Mouse (Mus musculus) B cell, adult 2 months (primary cell): ENCODE data around the gene Eif3j1.
"Not testable (repeated sequence)": the region's sequence is repeated elsewhere in the genome, so short reads cannot be mapped to it uniquely, and the experiment has no call there.

Source experiments
- DNase-seq, 2 experiments: peaks; one replicate each; pipeline ENCODE4 v3.0.0; 2022

Gene Eif3j1

GRCm38 (mm10) chr2:122027862-122028755, at the start of gene Eif3j1:
Gene Eif3j1, plus strand, starts transcription at chr2:122028546.
- DNase-seq = peak; percentile 92 to 93

DNA sequence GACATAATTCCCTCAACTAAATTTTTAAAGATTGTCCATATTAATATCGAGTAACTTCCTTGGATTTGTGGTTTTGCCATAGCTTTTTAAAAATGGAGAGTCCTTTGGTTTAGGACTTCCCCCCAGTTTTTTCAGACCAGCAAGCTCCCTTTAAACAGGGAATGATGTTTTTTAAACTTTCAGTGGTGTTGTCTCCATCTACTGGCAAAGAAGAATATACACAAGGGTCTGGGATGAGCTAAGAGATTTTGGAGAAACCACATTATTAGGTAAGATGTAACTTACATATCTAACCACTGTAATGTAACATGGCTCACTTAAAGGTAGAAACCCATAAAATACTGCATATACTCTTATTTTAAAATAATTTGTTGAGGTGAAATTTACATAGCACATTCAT, 32.6 kb upstream of the Eif3j1 start:
- no peak for DNase-seq

DNA sequence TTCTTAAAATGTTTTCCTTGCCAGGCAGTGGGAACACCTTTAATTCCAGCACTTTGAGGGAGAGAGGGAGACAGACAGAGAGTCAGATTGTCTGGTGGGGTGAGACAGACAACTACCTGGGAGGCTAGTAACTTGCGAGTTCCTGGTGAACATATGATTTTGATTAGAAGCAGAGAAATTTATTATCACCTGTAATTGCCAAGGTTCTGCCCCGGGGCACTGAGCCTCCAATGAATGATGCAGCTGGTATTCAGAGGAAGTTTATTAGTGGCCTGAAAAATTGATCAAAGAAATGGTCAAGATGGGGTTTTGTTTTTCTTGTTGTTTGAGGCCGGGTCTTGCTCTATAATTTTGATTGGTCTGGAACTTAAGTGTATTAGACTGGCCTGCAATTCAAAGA, 19.5 kb upstream of the Eif3j1 start:
- DNase-seq = no peak

GRCm38 (mm10) chr2:122011441-122011840, 16.9 kb upstream of the Eif3j1 start:
- no peak for DNase-seq

- no peak for DNase-seq
These were observed 9.6 kb upstream of the Eif3j1 start for GRCm38 (mm10) chr2:122018705-122019104.

- DNase-seq = peak; percentile 15 to 17
These were observed 6.1 kb upstream of the Eif3j1 start for GRCm38 (mm10) chr2:122022284-122022683.

- DNase-seq = not testable (repeated sequence)
These were observed 1.3 kb upstream of the Eif3j1 start for GRCm38 (mm10) chr2:122027091-122027490.

- DNase-seq = peak in 1 of 2 experiments; percentile 43
These were observed 682 bp downstream of the Eif3j1 start for GRCm38 (mm10) chr2:122028756-122029700.

- no peak for DNase-seq
These were observed 3.6 kb downstream of the Eif3j1 start for GRCm38 (mm10) chr2:122031970-122032369.

- no peak for DNase-seq
These were observed 7.7 kb downstream of the Eif3j1 start for GRCm38 (mm10) chr2:122036064-122036463.

DNA sequence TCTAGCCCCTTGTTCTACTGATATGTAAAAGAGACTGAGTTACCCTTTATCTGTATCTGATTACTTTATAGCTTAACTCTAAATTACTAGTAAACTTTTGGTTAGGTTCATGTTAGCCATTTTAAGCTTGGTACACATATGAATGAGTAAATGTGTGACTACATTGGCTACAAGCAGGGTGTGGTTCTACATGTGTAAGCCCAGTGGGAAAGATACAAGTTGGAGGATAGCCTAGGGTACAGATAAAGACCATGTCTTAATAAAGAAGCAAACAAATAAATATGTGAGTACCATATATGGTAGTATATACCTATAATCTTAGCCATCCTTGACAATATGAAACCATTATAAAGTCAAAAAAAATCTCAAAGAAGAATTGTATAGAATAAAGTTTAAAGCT, 15.6 kb downstream of the Eif3j1 start:
- no peak for DNase-seq

GRCm38 (mm10) chr2:122059365-122060115, 31.2 kb downstream of the Eif3j1 start:
- no peak for DNase-seq

DNA sequence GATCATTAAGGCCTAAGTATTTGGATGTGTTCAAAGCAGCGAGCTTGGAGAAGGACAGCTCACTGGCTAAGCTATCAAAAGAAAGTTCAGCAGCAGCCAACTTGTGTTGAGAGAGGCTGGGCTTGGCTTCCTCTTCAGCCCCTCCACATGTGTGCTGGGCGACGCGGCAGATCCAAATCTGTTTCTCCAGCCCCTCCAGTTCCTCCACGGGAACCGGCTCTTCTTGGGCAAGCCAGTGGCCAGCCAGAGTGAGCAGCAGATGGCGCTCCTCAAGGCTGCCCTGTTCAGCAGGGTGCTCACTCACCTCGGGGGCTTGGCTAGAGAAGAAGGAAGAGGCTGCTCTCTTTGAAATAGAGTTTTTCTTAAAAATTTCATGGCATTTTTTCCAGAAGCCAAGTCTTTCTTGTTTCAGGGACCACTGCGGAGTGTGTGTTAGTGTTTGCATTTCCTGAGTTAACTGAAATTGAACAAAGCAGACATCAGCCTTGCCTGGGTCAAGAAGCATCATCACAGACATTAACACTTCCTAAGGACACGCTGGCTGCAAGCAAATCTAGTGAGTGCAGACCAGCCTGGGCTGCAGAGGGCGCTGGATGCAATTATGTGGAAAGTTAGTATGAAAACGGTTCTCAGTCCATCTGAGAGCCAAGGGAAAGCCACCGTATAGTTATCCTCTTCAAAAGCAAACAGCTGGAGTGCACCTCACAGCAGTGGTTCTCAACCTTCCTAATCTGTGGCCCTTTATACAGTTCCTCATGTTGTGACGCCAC, 37.0 kb downstream of the Eif3j1 start:
- no peak for DNase-seq

- no peak for DNase-seq
These were observed 37.9 kb downstream of the Eif3j1 start for GRCm38 (mm10) chr2:122066241-122066640.

DNA sequence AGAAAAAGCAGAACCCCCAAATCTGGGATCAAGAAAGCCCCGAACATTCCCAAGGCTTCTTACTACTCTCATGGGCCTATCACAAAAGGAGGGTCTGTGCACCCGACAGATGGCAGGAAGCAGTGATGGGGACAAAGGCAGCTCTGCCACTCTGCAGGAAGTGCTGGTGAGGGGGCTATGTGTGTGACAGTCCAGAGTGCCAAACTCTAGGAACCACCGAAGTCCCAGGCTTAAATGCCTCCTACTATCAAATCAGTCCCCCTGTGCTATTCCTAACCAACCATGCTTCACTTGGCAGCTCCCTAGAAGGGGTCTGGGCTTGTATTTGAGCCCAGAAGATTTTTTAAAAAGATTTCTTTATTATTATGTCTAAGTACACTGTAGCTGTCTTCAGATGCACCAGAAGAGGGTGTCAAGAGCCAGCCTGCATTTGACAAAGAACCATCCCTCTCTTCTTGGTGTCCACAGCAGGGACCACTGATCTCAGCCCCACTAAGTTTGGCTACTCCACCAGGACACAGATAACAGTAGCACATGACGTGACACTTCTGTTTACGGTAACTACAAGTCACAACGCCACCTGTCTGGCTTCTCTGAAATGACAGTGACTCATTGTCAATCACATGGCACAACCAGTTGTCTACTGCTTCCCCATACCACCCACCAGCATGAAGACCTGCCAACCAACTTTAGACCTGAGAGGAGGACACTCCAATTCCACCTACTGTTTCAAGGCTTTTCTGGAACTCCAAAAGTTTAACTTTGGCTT, 41.0 kb downstream of the Eif3j1 start:
- peak; percentile 37 to 42 for DNase-seq

DNA sequence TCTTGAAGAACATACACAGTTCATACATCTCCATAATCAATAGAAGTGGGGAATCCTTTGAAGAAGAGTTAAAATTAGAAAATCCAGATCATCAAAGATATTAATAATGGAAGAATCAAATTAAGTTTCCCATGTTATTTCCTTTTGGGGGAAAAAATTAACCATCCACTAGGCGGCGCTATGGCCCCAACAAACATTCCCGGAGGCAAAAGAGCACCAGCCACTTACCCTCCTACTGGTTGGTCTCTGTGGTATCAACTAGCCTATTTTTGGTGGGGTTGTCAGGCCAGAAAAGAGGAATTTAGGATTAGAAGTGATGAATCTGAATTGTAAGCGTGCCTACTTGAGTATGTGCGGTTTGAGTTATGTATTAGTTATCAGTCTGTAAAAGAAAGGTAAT, 41.6 kb downstream of the Eif3j1 start:
- DNase-seq = peak; percentile 78 to 79

DNA sequence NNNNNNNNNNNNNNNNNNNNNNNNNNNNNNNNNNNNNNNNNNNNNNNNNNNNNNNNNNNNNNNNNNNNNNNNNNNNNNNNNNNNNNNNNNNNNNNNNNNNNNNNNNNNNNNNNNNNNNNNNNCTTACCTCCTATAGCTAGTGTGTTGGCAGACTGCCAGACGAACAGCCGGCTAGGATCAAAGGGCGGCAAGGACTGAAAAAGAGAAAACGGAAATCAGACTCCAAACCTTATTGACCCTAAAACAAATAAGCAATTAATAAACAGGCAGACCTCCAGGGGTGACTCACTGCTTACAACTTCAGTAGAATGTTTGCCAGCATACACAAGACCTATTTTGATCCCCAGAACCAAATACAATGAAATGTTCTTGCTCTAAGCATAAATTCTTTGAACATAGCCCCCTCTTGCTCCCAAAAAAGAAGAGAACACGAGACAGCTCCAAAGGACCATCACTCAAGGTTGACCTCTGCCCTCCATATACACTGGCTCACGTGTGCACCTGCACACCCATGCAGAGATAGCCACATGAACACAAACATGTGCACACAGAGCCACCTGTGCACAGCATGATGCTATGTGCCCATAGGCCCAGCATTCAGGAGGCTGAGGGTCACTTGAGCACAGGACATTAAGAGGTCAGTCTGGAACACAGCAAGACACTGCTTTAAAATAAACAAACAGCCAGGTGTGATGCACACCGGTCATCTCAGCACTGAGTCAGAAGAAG, 53.5 kb downstream of the Eif3j1 start:
- no peak for DNase-seq

- DNase-seq = no peak
These were observed 58.1 kb downstream of the Eif3j1 start for GRCm38 (mm10) chr2:122086446-122086845.

- no peak for DNase-seq
These were observed 65.5 kb downstream of the Eif3j1 start for GRCm38 (mm10) chr2:122093844-122094243.

DNA sequence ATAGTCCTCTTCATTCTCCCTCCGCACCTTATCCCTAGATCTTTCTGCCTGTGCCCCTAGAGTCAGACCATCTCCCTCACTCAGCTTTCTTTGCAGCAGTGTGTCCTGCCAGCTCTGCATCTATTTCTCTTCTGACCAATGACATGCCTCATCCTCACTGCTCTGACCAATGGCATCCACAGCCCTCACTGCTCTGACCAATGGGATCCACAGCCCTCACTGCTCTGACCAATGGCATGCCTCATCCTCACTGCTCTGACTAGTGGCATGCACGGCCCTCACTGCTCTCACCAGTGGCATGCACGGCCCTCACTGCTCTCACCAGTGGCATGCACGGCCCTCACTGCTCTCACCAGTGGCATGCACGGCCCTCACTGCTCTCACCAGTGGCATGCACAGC, 69.3 kb downstream of the Eif3j1 start:
- DNase-seq = not testable (repeated sequence)
